Mouse (Mus musculus) gastrocnemius, postnatal 14 days (tissue): ENCODE measurements around the gene Klhl15. TPM values are rescaled to one million over a fixed set of nuclear protein-coding genes. Genes with fewer than 3 reads are reported as not detected.
"Not testable (repeated sequence)": the region's sequence is repeated elsewhere in the genome, so short reads cannot be mapped to it uniquely, and the experiment has no call there.

Source experiments
- DNase-seq: peaks from one replicate; pipeline ENCODE4 v3.0.0; 2021; ENCODE audit warnings: mixed read lengths
- intact Hi-C: fragments of 180-260 bp; cut with DNase I; formaldehyde crosslinking; loops from one replicate; pipeline ENCODE4 v1.15.1; 2025; ENCODE audit warnings: low total_unique reads
- long read RNA-seq, 2 experiments: library from polyadenylated mRNA; stranded (forward); transcript quantifications; one replicate each; pipeline ENCODE4 v2.0.0; 2021
- microRNA-seq, 2 experiments: library from miRNA; unstranded; fragments of <30 nt; microRNA quantifications; one replicate each; pipeline ENCODE4 v1.2.0; 2021
- total RNA-seq, 2 experiments: library from RNA; stranded (reverse); gene quantifications; 2 replicates each; pipeline ENCODE4 v1.2.3; 2021

The Klhl15 gene
- 1 to 10 TPM; 4.4 to 4.8 TPM for total RNA-seq
- long read RNA-seq, experiment 1, partial matches to known transcripts, result 0 of 1 reads
- long read RNA-seq, experiment 1, other reads (novel, unspliced or antisense), result 1 of 1 reads
- long read RNA-seq, experiment 2, partial matches to known transcripts, result 0 of 1 reads
- long read RNA-seq, experiment 2, other reads (novel, unspliced or antisense), result 0 of 1 reads

GRCm38 (mm10) chrX:94234532-94235189 lies at the start of gene Klhl15:
Klhl15 (plus strand) TSS chrX:94234599.
- intact Hi-C loops, result no loop called here
- DNase-seq, result peak; percentile 84

- intact Hi-C loops, result no loop called here
- DNase-seq, result no peak
Measured at GRCm38 (mm10) chrX:94185156-94185555, 49.2 kb upstream of the Klhl15 start.

- intact Hi-C loops, DNase-seq: not testable (repeated sequence)
Measured at GRCm38 (mm10) chrX:94193901-94194300, 40.5 kb upstream of the Klhl15 start.

GRCm38 (mm10) chrX:94197789-94198188 lies 36.6 kb upstream of the Klhl15 start:
- intact Hi-C loops, result no loop called here
- DNase-seq, result peak; percentile 23

GRCm38 (mm10) chrX:94212264-94212596 lies 22.2 kb upstream of the Klhl15 start:
- intact Hi-C loops, result no loop called here
- DNase-seq, result no peak

GRCm38 (mm10) chrX:94212597-94213321 lies 21.6 kb upstream of the Klhl15 start, which contains the start of gene Eif2s3x:
Eif2s3x (minus strand) TSS chrX:94212862.
- DNase-seq, result peak; percentile 88
- intact Hi-C loops, result no loop called here

GRCm38 (mm10) chrX:94213384-94213783 lies 21.0 kb upstream of the Klhl15 start:
- intact Hi-C loops, result no loop called here
- DNase-seq, result no peak

GRCm38 (mm10) chrX:94233432-94233831 lies 967 bp upstream of the Klhl15 start:
- intact Hi-C loops, result no loop called here
- no peak for DNase-seq

GRCm38 (mm10) chrX:94233936-94234531 lies 365 bp upstream of the Klhl15 start:
- no peak for DNase-seq
- intact Hi-C loops, result no loop called here

GRCm38 (mm10) chrX:94235190-94235555 lies 774 bp downstream of the Klhl15 start:
- intact Hi-C loops, result no loop called here
- DNase-seq, result no peak

- DNase-seq, result no peak
- intact Hi-C loops, result no loop called here
Measured at GRCm38 (mm10) chrX:94235601-94236000, 1.2 kb downstream of the Klhl15 start.

GRCm38 (mm10) chrX:94288923-94289322 lies 54.5 kb downstream of the Klhl15 start:
- intact Hi-C loops, result loop anchor here (5.0 kb wide), 1 partner anchor 73 kb away; no protein-coding TSS in a partner anchor
- DNase-seq, result no peak

GRCm38 (mm10) chrX:94302928-94303327 lies 68.5 kb downstream of the Klhl15 start:
- intact Hi-C loops, result no loop called here
- no peak for DNase-seq

- DNase-seq, result no peak
- intact Hi-C loops, result no loop called here
Measured at GRCm38 (mm10) chrX:94321036-94321902, 86.9 kb downstream of the Klhl15 start.

Small RNA genes lying within 50 kb of the gene (microRNA-seq; reads per million reads assigned to microRNA genes)
- 0 reads per million in 2 experiments for gene Mir7673

Other genes with a start within 250 kb of the Klhl15 start
- 10 to 100 TPM; 19.6 to 21.0 TPM for gene Zfx, start 110.9 kb upstream of the Klhl15 start, total RNA-seq
- 100 to 1,000 TPM in 1 of 2 experiments, 10 to 100 TPM in 1; 88.0 to 136 TPM for gene Eif2s3x, start 21.7 kb upstream of the Klhl15 start, total RNA-seq
- not detected for gene Fam90a1b, start 132.2 kb downstream of the Klhl15 start, total RNA-seq
- 100 to 1,000 TPM; 141 to 203 TPM for gene Apoo, start 132.5 kb downstream of the Klhl15 start, total RNA-seq